Mouse (Mus musculus) thymus, adult 2 months (tissue): Measurements from ENCODE around the gene Cln5. TPM values are rescaled to one million over a fixed set of nuclear protein-coding genes. Genes with fewer than 3 reads are reported as not detected.

ENCODE experiments used
- DNase-seq: peaks from one replicate; pipeline ENCODE4 v3.0.0; 2021
- H3K27ac ChIP-seq: fragments of 200-500 bp; 2 replicates; pipeline ENCODE4 v1.5.1; 2012; ENCODE audit warnings: low read length, control low read depth; ENCODE audit not compliant: control insufficient read depth, insufficient read depth
- H3K27me3 ChIP-seq: fragments of 200-500 bp; 2 replicates; pipeline ENCODE4 v1.6.1; 2012; ENCODE audit warnings: mild to moderate bottlenecking, low read length, moderate library complexity, mixed read lengths; ENCODE audit not compliant: control insufficient read depth, insufficient read depth
- H3K36me3 ChIP-seq: fragments of 200-500 bp; 2 replicates; pipeline ENCODE4 v1.6.1; 2012; ENCODE audit warnings: mild to moderate bottlenecking, low read length, moderate library complexity; ENCODE audit not compliant: control insufficient read depth, insufficient read depth
- H3K4me1 ChIP-seq: fragments of 200-500 bp; replicated peaks from 2 replicates; pipeline ENCODE4 v1.6.1; 2012; ENCODE audit warnings: low read length; ENCODE audit not compliant: control insufficient read depth, insufficient read depth
- H3K4me3 ChIP-seq: fragments of 200-500 bp; 2 replicates; pipeline ENCODE4 v1.5.1; 2012; ENCODE audit warnings: mild to moderate bottlenecking, low read length, control low read depth, moderate library complexity; ENCODE audit not compliant: control insufficient read depth, insufficient read depth
- CTCF ChIP-seq: fragments of 200-500 bp; IDR thresholded peaks from 2 replicates; pipeline ENCODE4 v1.5.1; 2012; ENCODE audit warnings: mild to moderate bottlenecking, control low read depth, low read length, moderate library complexity, borderline replicate concordance; ENCODE audit not compliant: control insufficient read depth, poor library complexity, insufficient read depth; ENCODE audit errors: extremely low read depth
- POLR2A ChIP-seq: fragments of 200-500 bp; IDR thresholded peaks from 2 replicates; pipeline ENCODE4 v1.6.1; 2012; ENCODE audit warnings: mild to moderate bottlenecking, low read length, control low read depth, moderate library complexity; ENCODE audit not compliant: control insufficient read depth, poor library complexity, insufficient read depth; ENCODE audit errors: extremely low read depth
- WGBS: fragments of 180-500 bp; shearing (Covaris S2); methylation state at CpG from one replicate; pipeline ENCODE4 v1.1.7; 2018; 5-methylcytosine and 5-hydroxymethylcytosine counted together
- polyA plus RNA-seq: library from polyadenylated mRNA; depleted of rRNA; stranded (reverse); fragments of >200 nt; gene quantifications from 2 replicates; pipeline ENCODE4 v1.2.3, GENCODE M21; 2012

Gene Cln5
- polyA plus RNA-seq, 1 experiment = 23.4 TPM

GRCm38 (mm10) chr14:103065294-103066167 is 4.5 kb upstream of the Cln5 start:
- TF ChIP-seq CTCF (peak; percentile 59; the same call in 1 of the 2 replicates), POLR2A (no peak)
- H3K36me3 ChIP-seq = no peaks in the 10 kb centered on the region
- H3K4me3 ChIP-seq = no peak overlapping the region
- H3K4me1 ChIP-seq = peaks cover 8% of the 10 kb centered on the region; the same call in 1 of the 2 replicates
- no peaks in the 10 kb centered on the region for H3K27me3 ChIP-seq
- DNase-seq = peak; percentile 86
- 12% methylated on average over 10 of the region's 10 CpGs for WGBS
- H3K27ac ChIP-seq = no peak overlapping the region

- Histone ChIP-seq H3K27me3 (no peaks in the 10 kb centered on the region), H3K36me3 (no peaks in the 10 kb centered on the region), H3K4me1 (peaks cover 12% of the 10 kb centered on the region), H3K27ac (peak overlapping the region; percentile 80; the same call in 1 of the 2 replicates), H3K4me3 (peak overlapping the region; percentile 90)
- DNase-seq = peak; percentile 12
- WGBS = 29% methylated on average over 12 of the region's 12 CpGs
- TF ChIP-seq POLR2A (no peak), CTCF (no peak)
Measured at GRCm38 (mm10) chr14:103069465-103069863, 552 bp upstream of the Cln5 start.

GRCm38 (mm10) chr14:103070790-103071189 is 774 bp downstream of the Cln5 start:
- peaks cover 10% of the 10 kb centered on the region for H3K4me1 ChIP-seq
- peak; percentile 31 for DNase-seq
- no peaks in the 10 kb centered on the region for H3K36me3 ChIP-seq
- WGBS = 1% methylated on average over 10 of the region's 10 CpGs
- no peaks in the 10 kb centered on the region for H3K27me3 ChIP-seq
- H3K4me3 ChIP-seq = peak overlapping the region; percentile 90
- no peak for TF ChIP-seq POLR2A
- TF ChIP-seq CTCF = no peak
- H3K27ac ChIP-seq = no peak overlapping the region

- TF ChIP-seq CTCF = no peak
- Histone ChIP-seq H3K4me1 (peaks cover 10% of the 10 kb centered on the region), H3K27ac (no peak overlapping the region), H3K27me3 (no peaks in the 10 kb centered on the region), H3K4me3 (no peak overlapping the region), H3K36me3 (no peaks in the 10 kb centered on the region)
- WGBS = 95% methylated on average over 12 of the region's 12 CpGs
- DNase-seq = no peak
Measured at GRCm38 (mm10) chr14:103071471-103071870, 1.5 kb downstream of the Cln5 start.

- Histone ChIP-seq H3K27ac (no peak overlapping the region), H3K4me1 (peaks cover 10% of the 10 kb centered on the region), H3K4me3 (no peak overlapping the region), H3K27me3 (no peaks in the 10 kb centered on the region), H3K36me3 (0 out of 2 replicates have a peak, but pooled peaks cover 4% of the 10 kb centered on the region)
- TF ChIP-seq CTCF (no peak), POLR2A (no peak)
- 98% methylated on average over 4 of the region's 4 CpGs for WGBS
- no peak for DNase-seq
Measured at GRCm38 (mm10) chr14:103072731-103073130, 2.7 kb downstream of the Cln5 start.

- no peaks in the 10 kb centered on the region for H3K27me3 ChIP-seq
- no peak overlapping the region for H3K27ac ChIP-seq
- no peak for TF ChIP-seq CTCF
- no peak for TF ChIP-seq POLR2A
- 0 out of 2 replicates have a peak, but pooled peaks cover 4% of the 10 kb centered on the region for H3K36me3 ChIP-seq
- DNase-seq = no peak
- H3K4me1 ChIP-seq = peaks cover 10% of the 10 kb centered on the region
- 96% methylated on average over 8 of the region's 8 CpGs for WGBS
- no peak overlapping the region for H3K4me3 ChIP-seq
Measured at GRCm38 (mm10) chr14:103073825-103074224, 3.8 kb downstream of the Cln5 start.

- Histone ChIP-seq H3K4me3 (no peak overlapping the region), H3K36me3 (peaks cover 10% of the 10 kb centered on the region), H3K4me1 (peaks cover 4% of the 10 kb centered on the region; the same call in 1 of the 2 replicates), H3K27me3 (no peaks in the 10 kb centered on the region), H3K27ac (no peak overlapping the region)
- WGBS = 95% methylated on average over 7 of the region's 7 CpGs
- DNase-seq = no peak
- TF ChIP-seq CTCF (no peak), POLR2A (no peak)
Measured at GRCm38 (mm10) chr14:103075166-103075565, 5.2 kb downstream of the Cln5 start.
